Mouse (Mus musculus) v-Abl transformed pro-B cells (cell line): ENCODE measurements around the gene Afg1l.

Experiments used
- in situ Hi-C, 2 experiments: fragments of 400-800 bp; cut with MboI; formaldehyde crosslinking; loops; one replicate each; pipeline ENCODE4 v1.15.1; 2025; ENCODE audit not compliant: unreplicated experiment in 2 of 2

The Afg1l gene

DNA sequence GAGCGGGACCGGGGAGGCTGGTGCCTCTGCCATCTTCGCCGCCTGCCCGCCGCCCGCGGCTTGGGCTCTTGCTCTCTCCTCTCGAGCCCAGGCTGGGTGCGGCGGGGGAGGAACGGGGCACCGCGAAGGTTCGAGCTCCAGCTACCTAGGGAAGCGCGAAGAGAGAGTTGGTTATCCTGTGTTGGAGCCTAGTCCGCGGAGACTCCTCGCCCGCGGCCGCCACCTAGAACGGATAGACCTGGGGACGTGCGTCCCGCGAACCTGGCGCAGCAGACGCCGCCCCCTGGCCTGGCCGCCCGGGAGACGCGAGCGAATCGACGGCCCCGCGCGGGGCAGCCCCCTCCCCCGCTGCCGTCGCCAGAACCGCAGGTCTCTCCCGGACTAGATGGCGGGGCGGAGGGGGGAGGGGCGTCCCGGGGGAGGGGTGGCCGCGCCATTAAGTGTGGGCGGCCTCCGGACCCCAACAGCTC lies 202.9 kb downstream of the Afg1l start:
- in situ Hi-C loops = loop anchor here (10.0 to 25.0 kb wide), 2 partner anchors 381 to 763 kb away; partner anchors contain the start of gene Cd164 (in 1 of the 2)

- in situ Hi-C loops = loop anchor here (5.0 to 25.0 kb wide), 3 partner anchors 83 to 763 kb away; partner anchors contain the start of gene Cd164 (in 1 of the 2)
These were observed 203.5 kb downstream of the Afg1l start for GRCm38 (mm10) chr10:42274712-42275400.

- in situ Hi-C loops = loop anchor here in 1 of 2 experiments (5.0 to 10.0 kb wide), 2 partner anchors 82 to 379 kb away; no protein-coding TSS in a partner anchor
These were observed 204.3 kb downstream of the Afg1l start for GRCm38 (mm10) chr10:42273760-42274691.

- in situ Hi-C loops = loop anchor here in 1 of 2 experiments (5.0 to 10.0 kb wide), 2 partner anchors 81 to 379 kb away; no protein-coding TSS in a partner anchor
These were observed 205.0 kb downstream of the Afg1l start for GRCm38 (mm10) chr10:42273403-42273759.

- in situ Hi-C loops = loop anchor here in 1 of 2 experiments (5.0 to 10.0 kb wide), 2 partner anchors 79 to 377 kb away; no protein-coding TSS in a partner anchor
These were observed 206.7 kb downstream of the Afg1l start for GRCm38 (mm10) chr10:42271454-42272230.

GRCm38 (mm10) chr10:42270277-42271083 lies 207.9 kb downstream of the Afg1l start:
- in situ Hi-C loops = loop anchor here in 1 of 2 experiments (5.0 to 10.0 kb wide), 2 partner anchors 78 to 376 kb away; no protein-coding TSS in a partner anchor

GRCm38 (mm10) chr10:42269281-42270025 lies 208.9 kb downstream of the Afg1l start:
- in situ Hi-C loops = loop anchor here (5.0 to 10.0 kb wide), 4 partner anchors 37 to 375 kb away; no protein-coding TSS in a partner anchor

DNA sequence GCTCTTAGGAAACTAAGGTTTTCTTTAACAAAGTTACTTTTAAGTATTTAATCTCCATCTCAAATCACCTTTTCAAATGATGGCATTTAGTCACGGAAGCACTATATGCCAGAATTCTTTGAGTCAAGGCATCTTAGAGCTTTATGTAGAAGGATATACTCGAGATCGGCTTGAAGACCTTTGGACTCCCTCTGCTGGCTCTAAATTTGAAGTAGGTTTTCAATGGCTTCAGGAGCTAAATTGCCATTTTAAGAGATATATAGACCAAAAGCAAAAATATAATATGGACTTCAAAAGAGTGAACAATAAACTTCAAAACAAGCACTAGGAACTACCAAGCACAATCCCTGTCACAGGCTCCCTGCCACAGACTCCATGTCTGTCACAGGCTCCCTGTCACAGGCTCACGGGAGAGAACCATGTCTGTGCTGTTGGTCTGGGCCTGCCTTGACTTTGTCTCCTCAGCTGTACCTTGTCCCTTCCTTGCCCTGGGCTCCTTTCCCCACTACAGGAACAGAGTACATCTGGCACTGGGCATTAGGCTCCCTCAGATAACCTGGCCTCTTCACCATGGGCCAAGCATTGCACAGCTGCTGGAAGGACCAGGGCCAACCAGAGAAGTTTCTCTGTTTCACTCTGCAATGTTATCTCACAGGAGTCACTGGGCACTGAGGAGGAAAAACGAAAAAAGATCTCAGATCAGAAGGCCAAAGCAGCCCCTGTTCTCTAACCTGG lies 210.4 kb downstream of the Afg1l start:
- in situ Hi-C loops = loop anchor here (5.0 kb wide), 2 partner anchors 36 to 41 kb away; no protein-coding TSS in a partner anchor

GRCm38 (mm10) chr10:42265021-42265689 lies 213.2 kb downstream of the Afg1l start:
- in situ Hi-C loops = loop anchor here (5.0 kb wide), 2 partner anchors 33 to 38 kb away; no protein-coding TSS in a partner anchor

- in situ Hi-C loops = no loop called here
These were observed 214.2 kb downstream of the Afg1l start for GRCm38 (mm10) chr10:42264195-42264594.

DNA sequence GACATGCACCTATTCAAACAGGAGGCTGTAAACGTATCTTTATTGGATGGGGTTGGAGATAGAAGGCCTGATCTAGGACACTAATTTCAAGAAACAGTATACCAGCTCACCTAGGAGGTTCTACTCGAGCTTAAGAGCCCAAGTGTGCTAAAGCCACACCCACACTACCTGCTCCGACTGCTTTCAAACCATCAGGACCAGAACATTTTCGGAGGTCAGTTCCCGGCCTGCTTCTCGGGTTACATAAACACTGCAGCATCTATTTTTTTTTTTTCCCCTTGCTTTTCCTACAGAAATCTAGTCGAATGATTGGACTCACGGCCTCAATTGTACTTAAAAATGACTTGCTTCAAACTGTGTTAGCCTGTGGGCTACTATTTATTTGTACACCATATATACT lies 214.7 kb downstream of the Afg1l start:
- in situ Hi-C loops = no loop called here
